Mouse (Mus musculus) leukemia stem cell, adult 10-12 weeks (primary cell): ENCODE results near the gene Grhl1. TPM values are rescaled to one million over a fixed set of nuclear protein-coding genes. Genes with fewer than 3 reads are reported as not detected.

Experiments used
- polyA plus RNA-seq: library from polyadenylated mRNA; stranded (reverse); fragments of >175 nt; gene quantifications from 2 replicates; pipeline ENCODE4 v1.2.3, GENCODE M21; 2012; ENCODE audit warnings: low replicate concordance

The Grhl1 gene
- polyA plus RNA-seq = 0.08 and 0.41 TPM in 2 replicates

GRCm38 (mm10) chr12:24571523-24572392 lies at the start of gene Grhl1:
TSS of gene Grhl1 (plus strand) at chr12:24572283.

GRCm38 (mm10) chr12:24651063-24651557 lies 79.0 kb downstream of the Grhl1 start, which contains the start of gene Klf11:
TSS of gene Klf11 (plus strand) at chr12:24651274.

Other genes starting within 250 kb of the Grhl1 start
- 0.21 and 1.5 TPM in 2 replicates for gene Taf1b, start 73.9 kb upstream of the Grhl1 start, polyA plus RNA-seq
- gene Klf11, start 79.0 kb downstream of the Grhl1 start, polyA plus RNA-seq = 15.9 and 19.9 TPM in 2 replicates
- gene Cys1, start 109.5 kb downstream of the Grhl1 start, polyA plus RNA-seq = not detected in 2 replicates
- 71.0 and 245 TPM in 2 replicates for gene Rrm2, start 136.0 kb downstream of the Grhl1 start, polyA plus RNA-seq